Mouse (Mus musculus) stomach, postnatal 0 days (tissue): Measurements from ENCODE around the gene Higd1b. TPM values are rescaled to one million over a fixed set of nuclear protein-coding genes. Genes with fewer than 3 reads are reported as not detected.

Experiments used
- ATAC-seq: fragments of 200-750 bp; cut with Nextera tagmentation; 2 replicates; pipeline ENCODE4 v1.8.0; 2017; ENCODE audit not compliant: low FRiP score, low TSS enrichment
- DNase-seq: peaks from one replicate; pipeline ENCODE4 v3.0.0-alpha.2; 2016; ENCODE audit warnings: low spot score
- H3K27ac ChIP-seq: fragments of 300-500 bp; sonication (generic); replicated peaks from 2 replicates; pipeline ENCODE4 v1.5.1; 2014; ENCODE audit warnings: mild to moderate bottlenecking, control low read depth
- H3K27me3 ChIP-seq: fragments of 300-500 bp; sonication (generic); 2 replicates; pipeline ENCODE4 v1.6.1; 2014; ENCODE audit warnings: low read length; ENCODE audit not compliant: control insufficient read depth, insufficient read depth
- H3K36me3 ChIP-seq: fragments of 300-500 bp; sonication (generic); 2 replicates; pipeline ENCODE4 v1.6.1; 2014; ENCODE audit warnings: low read length, mixed read lengths; ENCODE audit not compliant: control insufficient read depth, insufficient read depth
- H3K4me1 ChIP-seq: fragments of 300-500 bp; sonication (generic); replicated peaks from 2 replicates; pipeline ENCODE4 v1.6.1; 2014; ENCODE audit warnings: antibody characterized with exemption; ENCODE audit not compliant: control insufficient read depth, insufficient read depth
- H3K4me2 ChIP-seq: fragments of 300-500 bp; sonication (generic); replicated peaks from 2 replicates; pipeline ENCODE4 v1.6.1; 2014; ENCODE audit warnings: low read depth, mild to moderate bottlenecking, control low read depth, moderate library complexity
- H3K4me3 ChIP-seq: fragments of 300-500 bp; sonication (generic); 2 replicates; pipeline ENCODE4 v1.5.1; 2014; ENCODE audit warnings: low read depth, low read length, control low read depth
- H3K9ac ChIP-seq: fragments of 300-500 bp; sonication (generic); 2 replicates; pipeline ENCODE4 v1.6.1; 2014; ENCODE audit warnings: mild to moderate bottlenecking, low read length, control low read depth, mixed read lengths
- H3K9me3 ChIP-seq: fragments of 300-500 bp; sonication (generic); 2 replicates; pipeline ENCODE4 v1.6.1; 2016; ENCODE audit warnings: low read length; ENCODE audit not compliant: control insufficient read depth
- CTCF ChIP-seq: IDR thresholded peaks from 2 replicates; pipeline ENCODE4 v1.5.1; 2016; ENCODE audit warnings: antibody characterized with exemption, low read depth, mild to moderate bottlenecking, moderate library complexity
- EP300 ChIP-seq: optimal IDR thresholded peaks from 2 replicates; pipeline ENCODE3; 2016; ENCODE audit warnings: antibody characterized with exemption
- WGBS: fragments of 180-500 bp; shearing (Covaris S2); extraction: QIAGEN DNeasy Blood & Tissue Kit; methylation state at CpG from one replicate; pipeline ENCODE4 v1.1.7; 2014; 5-methylcytosine and 5-hydroxymethylcytosine counted together
- polyA plus RNA-seq: library from polyadenylated mRNA; unstranded; fragments of >200 nt; fragmentation: Nextera tagmentation; extraction: Ambion mirVana; gene quantifications from 2 replicates; pipeline ENCODE4 v1.2.1, GENCODE M21; 2015

The Higd1b gene
- polyA plus RNA-seq, 1 experiment from 2014 or later, result 5.9 TPM

- Histone ChIP-seq H3K27me3 (no peaks in the 10 kb centered on the region), H3K4me2 (no peak overlapping the region), H3K9me3 (no peaks in the 10 kb centered on the region), H3K4me1 (no peaks in the 10 kb centered on the region), H3K9ac (no peak overlapping the region), H3K4me3 (no peak overlapping the region), H3K27ac (no peak overlapping the region), H3K36me3 (no peaks in the 10 kb centered on the region)
- DNase-seq (no peak), ATAC-seq (no peak)
- TF ChIP-seq EP300 (no peak), CTCF (no peak)
- WGBS, result 36% methylated on average over 4 of the region's 4 CpGs
Observed at GRCm38 (mm10) chr11:102810721-102811485, 24.7 kb upstream of the Higd1b start.

- no peak overlapping the region for H3K9ac ChIP-seq
- no peak overlapping the region for H3K4me2 ChIP-seq
- no peaks in the 10 kb centered on the region for H3K9me3 ChIP-seq
- no peaks in the 10 kb centered on the region for H3K27me3 ChIP-seq
- DNase-seq (no peak), ATAC-seq (no peak)
- H3K36me3 ChIP-seq, result no peaks in the 10 kb centered on the region
- no peak overlapping the region for H3K4me3 ChIP-seq
- TF ChIP-seq CTCF (peak; percentile 33), EP300 (no peak)
- H3K4me1 ChIP-seq, result no peaks in the 10 kb centered on the region
- H3K27ac ChIP-seq, result no peak overlapping the region
Observed at GRCm38 (mm10) chr11:102814881-102815280, 20.8 kb upstream of the Higd1b start.

GRCm38 (mm10) chr11:102818121-102819020 is 17.3 kb upstream of the Higd1b start:
- under 1% methylated on average over 53 of the region's 92 CpGs for WGBS
- Histone ChIP-seq H3K9me3 (no peaks in the 10 kb centered on the region), H3K9ac (peak overlapping the region; percentile 84), H3K27ac (peak overlapping the region; percentile 96), H3K4me2 (peak overlapping the region; percentile 82), H3K4me1 (no peaks in the 10 kb centered on the region), H3K27me3 (no peaks in the 10 kb centered on the region), H3K36me3 (no peaks in the 10 kb centered on the region), H3K4me3 (peak overlapping the region; percentile 76)
- TF ChIP-seq EP300 (no peak), CTCF (peak; percentile 17; the same call in 1 of the 2 replicates)
- DNase-seq, result peak; percentile 45
- ATAC-seq, result peak; percentile 49; the same call in 1 of the 2 replicates

- H3K36me3 ChIP-seq, result no peaks in the 10 kb centered on the region
- peak; percentile 68 for DNase-seq
- 1% methylated on average over 58 of the region's 97 CpGs for WGBS
- no peaks in the 10 kb centered on the region for H3K27me3 ChIP-seq
- peak within 1 kb of the TSS; percentile 76 for H3K4me3 ChIP-seq
- TF ChIP-seq EP300 (no peak), CTCF (peak; percentile 52)
- peak within 1 kb of the TSS; percentile 84 for H3K9ac ChIP-seq
- peak within 1 kb of the TSS; percentile 96 for H3K27ac ChIP-seq
- peak; percentile 85 for ATAC-seq
- H3K4me2 ChIP-seq, result peak within 1 kb of the TSS; percentile 82
- no peaks in the 10 kb centered on the region for H3K4me1 ChIP-seq
- H3K9me3 ChIP-seq, result no peaks in the 10 kb centered on the region
Observed at GRCm38 (mm10) chr11:102819021-102819782, 16.4 kb upstream of the Higd1b start, which contains the start of gene Gjc1. Gene Gjc1, minus strand, starts transcription at chr11:102819700.

GRCm38 (mm10) chr11:102819783-102820385 is 15.8 kb upstream of the Higd1b start:
- DNase-seq (no peak), ATAC-seq (no peak)
- TF ChIP-seq EP300 (no peak), CTCF (no peak)
- Histone ChIP-seq H3K4me2 (peak overlapping the region; percentile 82), H3K27me3 (no peaks in the 10 kb centered on the region), H3K9me3 (no peaks in the 10 kb centered on the region), H3K4me3 (peak overlapping the region; percentile 76), H3K9ac (no peak overlapping the region), H3K36me3 (no peaks in the 10 kb centered on the region), H3K4me1 (no peaks in the 10 kb centered on the region), H3K27ac (peak overlapping the region; percentile 96)
- WGBS, result 11% methylated on average over 14 of the region's 14 CpGs
